Mouse (Mus musculus): ENCODE data around the gene Pmel. TPM values are rescaled to one million over a fixed set of nuclear protein-coding genes. Genes with fewer than 3 reads are reported as not detected.
"Not testable (repeated sequence)": the region's sequence is repeated elsewhere in the genome, so short reads cannot be mapped to it uniquely, and the experiment has no call there.

Gene Pmel
- polyA plus RNA-seq, 1 experiment = 1.0 TPM

DNA sequence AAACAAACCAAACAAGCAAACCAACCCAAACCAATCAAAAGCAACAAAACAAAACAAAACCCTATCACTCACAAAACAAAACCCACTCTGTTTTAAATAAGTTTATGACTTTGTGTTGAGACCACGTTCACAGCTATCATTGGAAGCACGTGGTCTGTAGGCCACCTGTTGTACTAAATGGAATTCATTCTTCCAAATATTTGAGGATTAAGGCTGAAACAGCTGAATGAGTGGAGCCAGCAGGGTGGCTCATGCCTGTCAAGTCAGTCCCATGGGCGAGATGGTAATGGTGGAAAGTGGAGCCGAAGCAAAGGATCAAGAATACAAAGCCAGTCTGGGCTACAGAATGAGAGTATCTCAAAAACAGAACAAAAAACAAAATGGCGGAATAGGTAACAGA lies 3.3 kb upstream of the Pmel start:
- 97% methylated on average over 5 of the region's 5 CpGs for WGBS
- DNase-seq = no peak
- peaks cover 13% of the 10 kb centered on the region for H3K4me1 ChIP-seq (replicated peaks; ENCODE audit: control insufficient read depth, insufficient read depth, low read length)
- H3K27ac ChIP-seq (ENCODE audit: control insufficient read depth, insufficient read depth, low read length) = no peak overlapping the region
- H3K4me3 ChIP-seq (ENCODE audit: control insufficient read depth, insufficient read depth, low read length) = no peak overlapping the region
- H3K36me3 ChIP-seq (ENCODE audit: control insufficient read depth, insufficient read depth, low read length) = peaks cover 33% of the 10 kb centered on the region
- H3K27me3 ChIP-seq (ENCODE audit: control insufficient read depth, insufficient read depth, low read length) = no peaks in the 10 kb centered on the region
- TF ChIP-seq CTCF (IDR thresholded peaks at IDR 0.05; ENCODE audit: borderline replicate concordance, control insufficient read depth, extremely low read depth, insufficient read depth, low read length, poor library complexity) = no peak
- no peak for TF ChIP-seq POLR2A (IDR thresholded peaks at IDR 0.05; ENCODE audit: control insufficient read depth, extremely low read depth, insufficient read depth, low read length, poor library complexity)

DNA sequence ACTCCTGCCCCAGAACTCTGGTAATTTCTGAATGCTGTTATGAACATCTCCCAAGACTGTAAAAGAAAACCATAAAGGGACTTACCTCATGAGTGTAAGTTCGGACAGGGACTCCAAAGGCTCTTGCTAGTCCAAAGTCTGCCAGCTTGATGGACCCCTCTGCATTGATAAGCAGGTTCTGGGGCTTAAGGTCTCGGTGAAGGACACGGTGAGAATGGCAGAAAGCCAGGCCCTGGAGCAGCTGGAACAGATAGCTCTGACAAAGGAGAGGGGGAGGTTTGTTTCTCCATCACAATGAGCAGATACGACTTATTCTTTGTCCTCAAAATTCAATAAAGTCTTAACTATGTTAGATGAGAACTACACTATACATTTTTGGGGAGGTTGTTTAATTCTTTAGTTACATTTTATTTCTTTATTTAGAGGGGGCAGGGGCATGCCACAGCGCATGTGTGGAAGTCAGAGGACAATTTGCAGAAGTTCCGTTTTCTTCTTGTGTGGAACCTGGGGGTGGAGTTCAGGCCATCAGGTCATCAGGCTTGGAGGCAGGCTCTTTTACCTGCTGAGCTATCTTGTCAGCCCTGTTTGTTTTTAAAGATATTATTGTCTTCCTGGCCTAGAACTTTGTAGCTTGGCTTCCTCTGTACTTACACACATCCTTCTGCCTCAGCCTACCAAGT lies 1.5 kb upstream of the Pmel start:
- peaks cover 33% of the 10 kb centered on the region for H3K36me3 ChIP-seq (ENCODE audit: control insufficient read depth, insufficient read depth, low read length)
- TF ChIP-seq POLR2A (IDR thresholded peaks at IDR 0.05; ENCODE audit: control insufficient read depth, extremely low read depth, insufficient read depth, low read length, poor library complexity) (no peak), CTCF (IDR thresholded peaks at IDR 0.05; ENCODE audit: borderline replicate concordance, control insufficient read depth, extremely low read depth, insufficient read depth, low read length, poor library complexity) (no peak)
- H3K27me3 ChIP-seq (ENCODE audit: control insufficient read depth, insufficient read depth, low read length) = no peaks in the 10 kb centered on the region
- DNase-seq = no peak
- H3K4me3 ChIP-seq (ENCODE audit: control insufficient read depth, insufficient read depth, low read length) = no peak overlapping the region
- 78% methylated on average over 6 of the region's 6 CpGs for WGBS
- no peak overlapping the region for H3K27ac ChIP-seq (ENCODE audit: control insufficient read depth, insufficient read depth, low read length)
- peaks cover 8% of the 10 kb centered on the region for H3K4me1 ChIP-seq (replicated peaks; ENCODE audit: control insufficient read depth, insufficient read depth, low read length)

DNA sequence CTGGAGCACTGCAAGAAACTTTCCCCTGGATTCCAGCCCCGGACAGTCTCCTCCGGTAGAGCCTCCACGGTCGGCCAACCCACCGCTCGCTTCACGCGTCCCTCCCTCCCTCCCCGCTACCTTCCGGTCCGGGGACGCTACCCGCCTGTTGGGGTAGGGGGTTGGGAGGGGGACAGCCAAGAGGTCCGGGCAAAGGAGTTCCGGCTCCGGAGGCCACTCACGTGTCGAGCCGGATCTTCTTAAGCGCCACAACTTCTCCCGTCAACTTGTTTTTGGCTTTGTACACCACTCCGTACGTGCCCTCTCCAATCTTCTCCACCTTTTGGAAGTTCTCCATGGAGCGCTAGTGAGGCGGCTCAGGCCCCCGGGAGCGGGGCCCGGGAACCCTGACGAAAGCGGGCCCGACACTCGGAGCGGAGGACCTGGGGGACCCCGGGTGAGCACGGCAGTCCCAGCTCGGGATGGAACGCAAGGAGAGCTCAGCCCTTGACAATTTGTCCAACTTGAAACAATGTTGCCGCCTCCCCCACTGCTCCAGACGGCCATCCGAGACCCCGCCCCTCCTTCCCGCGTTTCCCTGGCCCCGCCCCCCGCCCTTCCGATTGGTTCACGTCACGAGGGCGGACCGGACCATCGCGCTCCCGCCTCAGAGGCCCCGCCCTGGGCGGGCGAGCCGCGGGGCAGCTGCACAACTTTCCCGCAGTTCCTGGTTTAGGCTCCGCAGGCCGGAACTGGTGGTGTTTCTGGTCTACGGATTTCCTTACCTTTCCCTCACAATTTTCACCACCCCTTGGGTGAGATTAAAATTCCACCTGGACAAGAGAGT lies 709 bp downstream of the Pmel start, which contains the start of gene Cdk2:
Cdk2 (minus strand) TSS at position 541 of the 826 bp plus-strand sequence.
- DNase-seq = peak; percentile 93
- H3K27ac ChIP-seq (ENCODE audit: control insufficient read depth, insufficient read depth, low read length) = peak within 1 kb of the TSS; percentile 63
- peaks cover 20% of the 10 kb centered on the region for H3K36me3 ChIP-seq (ENCODE audit: control insufficient read depth, insufficient read depth, low read length)
- under 1% methylated on average over 60 of the region's 62 CpGs for WGBS
- H3K27me3 ChIP-seq (ENCODE audit: control insufficient read depth, insufficient read depth, low read length) = no peaks in the 10 kb centered on the region
- peaks cover 8% of the 10 kb centered on the region for H3K4me1 ChIP-seq (replicated peaks; ENCODE audit: control insufficient read depth, insufficient read depth, low read length)
- H3K4me3 ChIP-seq (ENCODE audit: control insufficient read depth, insufficient read depth, low read length) = peak within 1 kb of the TSS; percentile 80
- TF ChIP-seq POLR2A (IDR thresholded peaks at IDR 0.05; ENCODE audit: control insufficient read depth, extremely low read depth, insufficient read depth, low read length, poor library complexity) (peak; percentile 73), CTCF (IDR thresholded peaks at IDR 0.05; ENCODE audit: borderline replicate concordance, control insufficient read depth, extremely low read depth, insufficient read depth, low read length, poor library complexity) (no peak)

DNA sequence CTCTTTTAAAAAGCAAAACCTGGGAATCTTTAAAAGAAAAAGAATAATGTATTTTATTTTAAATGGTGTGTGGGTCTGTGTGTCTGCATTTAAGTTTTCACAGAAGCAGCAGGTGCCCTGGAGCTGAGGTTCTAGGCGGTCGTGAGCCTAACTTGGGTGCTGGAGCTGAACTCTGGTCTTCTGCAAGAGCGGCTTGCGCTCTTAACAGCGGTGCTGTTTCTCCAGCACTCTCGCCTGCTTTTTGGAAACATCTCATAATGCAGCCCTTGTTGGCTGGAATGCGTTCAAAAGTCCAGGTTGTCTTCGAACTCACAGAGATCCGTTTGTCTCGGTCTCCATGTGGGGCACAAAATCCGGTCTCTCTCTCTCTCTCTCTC lies 1.3 kb downstream of the Pmel start:
- Histone ChIP-seq H3K4me1 (replicated peaks; ENCODE audit: control insufficient read depth, insufficient read depth, low read length) (peaks cover 8% of the 10 kb centered on the region), H3K36me3 (ENCODE audit: control insufficient read depth, insufficient read depth, low read length) (peaks cover 20% of the 10 kb centered on the region), H3K4me3 (ENCODE audit: control insufficient read depth, insufficient read depth, low read length) (peak overlapping the region; percentile 12), H3K27ac (ENCODE audit: control insufficient read depth, insufficient read depth, low read length) (peak overlapping the region; percentile 60), H3K27me3 (ENCODE audit: control insufficient read depth, insufficient read depth, low read length) (no peaks in the 10 kb centered on the region)
- WGBS = 30% methylated on average over 11 of the region's 11 CpGs
- DNase-seq = peak; percentile 22
- TF ChIP-seq POLR2A (IDR thresholded peaks at IDR 0.05; ENCODE audit: control insufficient read depth, extremely low read depth, insufficient read depth, low read length, poor library complexity) (no peak), CTCF (IDR thresholded peaks at IDR 0.05; ENCODE audit: borderline replicate concordance, control insufficient read depth, extremely low read depth, insufficient read depth, low read length, poor library complexity) (no peak)

DNA sequence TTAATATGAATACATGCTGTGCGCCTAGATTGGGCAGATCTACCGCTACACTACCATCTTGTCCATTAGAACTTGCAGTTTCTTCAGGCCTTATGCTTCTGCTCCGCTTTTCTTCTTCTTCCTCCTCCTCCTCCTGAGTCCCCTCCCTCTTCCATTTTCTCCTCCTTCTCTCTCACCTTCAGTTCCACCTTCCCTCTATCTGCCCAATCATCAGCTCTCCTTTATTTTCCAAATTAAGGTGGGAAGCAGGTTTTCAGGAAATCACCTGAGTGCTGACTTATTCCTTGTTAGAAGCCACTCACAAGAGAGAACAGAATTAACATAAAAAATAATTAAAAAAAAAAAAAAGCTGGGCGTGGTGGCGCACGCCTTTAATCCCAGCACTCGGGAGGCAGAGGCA lies 7.3 kb downstream of the Pmel start:
- DNase-seq; H3K27me3 ChIP-seq (ENCODE audit: control insufficient read depth, insufficient read depth, low read length); H3K36me3 ChIP-seq (ENCODE audit: control insufficient read depth, insufficient read depth, low read length); H3K27ac ChIP-seq (ENCODE audit: control insufficient read depth, insufficient read depth, low read length); H3K4me3 ChIP-seq (ENCODE audit: control insufficient read depth, insufficient read depth, low read length): not testable (repeated sequence)
- WGBS = over 99% methylated on average over 7 of the region's 7 CpGs
- H3K4me1 ChIP-seq (replicated peaks; ENCODE audit: control insufficient read depth, insufficient read depth, low read length) = peaks cover 15% of the 10 kb centered on the region

DNA sequence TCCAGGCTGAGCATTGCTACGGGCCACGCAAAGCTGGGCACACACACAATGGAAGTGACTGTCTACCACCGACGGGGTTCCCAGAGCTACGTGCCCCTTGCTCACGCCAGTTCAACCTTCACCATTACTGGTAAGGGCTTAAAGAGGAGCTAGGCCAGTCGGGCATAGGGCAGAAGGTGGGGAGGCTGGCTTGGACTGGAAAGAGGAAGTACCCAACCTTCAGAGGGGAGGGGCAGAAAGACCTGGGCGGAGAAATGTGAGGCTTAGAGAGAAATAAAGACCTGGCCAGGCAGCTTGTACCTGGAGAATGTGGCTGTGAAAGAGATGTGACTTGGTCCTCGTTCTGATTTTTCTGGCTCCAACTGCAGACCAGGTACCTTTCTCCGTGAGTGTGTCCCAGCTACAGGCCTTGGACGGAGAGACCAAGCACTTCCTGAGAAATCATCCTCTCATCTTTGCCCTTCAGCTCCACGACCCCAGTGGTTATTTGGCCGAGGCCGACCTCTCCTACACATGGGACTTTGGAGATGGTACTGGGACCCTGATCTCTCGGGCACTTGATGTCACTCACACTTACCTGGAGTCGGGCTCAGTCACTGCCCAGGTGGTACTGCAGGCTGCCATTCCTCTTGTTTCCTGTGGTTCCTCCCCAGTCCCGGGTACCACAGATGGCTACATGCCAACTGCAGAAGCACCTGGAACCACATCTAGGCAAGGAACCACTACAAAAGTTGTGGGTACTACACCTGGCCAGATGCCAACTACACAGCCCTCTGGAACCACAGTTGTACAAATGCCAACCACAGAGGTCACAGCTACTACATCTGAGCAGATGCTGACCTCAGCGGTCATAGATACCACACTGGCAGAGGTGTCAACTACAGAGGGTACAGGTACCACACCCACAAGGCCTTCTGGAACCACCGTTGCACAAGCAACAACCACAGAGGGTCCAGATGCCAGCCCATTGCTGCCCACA lies 11.9 kb downstream of the Pmel start:
- no peaks in the 10 kb centered on the region for H3K27me3 ChIP-seq (ENCODE audit: control insufficient read depth, insufficient read depth, low read length)
- no peak for TF ChIP-seq CTCF (IDR thresholded peaks at IDR 0.05; ENCODE audit: borderline replicate concordance, control insufficient read depth, extremely low read depth, insufficient read depth, low read length, poor library complexity)
- no peak for TF ChIP-seq POLR2A (IDR thresholded peaks at IDR 0.05; ENCODE audit: control insufficient read depth, extremely low read depth, insufficient read depth, low read length, poor library complexity)
- H3K4me1 ChIP-seq (replicated peaks; ENCODE audit: control insufficient read depth, insufficient read depth, low read length) = peaks cover 21% of the 10 kb centered on the region
- peaks cover 26% of the 10 kb centered on the region for H3K36me3 ChIP-seq (ENCODE audit: control insufficient read depth, insufficient read depth, low read length)
- DNase-seq = peak; percentile 72
- H3K4me3 ChIP-seq (ENCODE audit: control insufficient read depth, insufficient read depth, low read length) = no peak overlapping the region
- H3K27ac ChIP-seq (ENCODE audit: control insufficient read depth, insufficient read depth, low read length) = no peak overlapping the region
- WGBS = 25% methylated on average over 19 of the region's 19 CpGs

DNA sequence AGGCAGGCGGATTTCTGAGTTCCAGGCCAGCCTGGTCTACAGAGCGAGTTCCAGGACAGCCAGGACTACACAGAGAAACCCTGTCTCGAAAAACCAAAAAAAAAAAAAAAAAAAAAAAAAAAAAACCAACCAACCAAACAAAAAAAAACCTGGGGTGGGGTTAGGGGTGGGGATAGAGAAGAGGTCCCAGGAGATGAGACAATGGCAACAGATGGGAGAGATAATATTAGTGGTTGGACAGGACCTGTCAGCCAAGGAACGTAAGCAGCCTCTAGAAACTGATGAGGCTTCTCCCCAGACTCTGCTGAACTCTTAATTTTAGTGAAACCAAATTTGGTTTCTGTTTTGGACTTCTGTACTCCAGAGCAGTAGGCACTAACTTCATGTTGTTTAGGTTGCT lies 21.5 kb downstream of the Pmel start:
- DNase-seq; H3K27ac ChIP-seq (ENCODE audit: control insufficient read depth, insufficient read depth, low read length); H3K4me3 ChIP-seq (ENCODE audit: control insufficient read depth, insufficient read depth, low read length); H3K27me3 ChIP-seq (ENCODE audit: control insufficient read depth, insufficient read depth, low read length); H3K4me1 ChIP-seq (replicated peaks; ENCODE audit: control insufficient read depth, insufficient read depth, low read length): not testable (repeated sequence)
- H3K36me3 ChIP-seq (ENCODE audit: control insufficient read depth, insufficient read depth, low read length) = peaks cover 84% of the 10 kb centered on the region
- 94% methylated on average over 4 of the region's 4 CpGs for WGBS

Measured in thymus, adult 2 months (tissue).